Mouse (Mus musculus): ENCODE measurements at regions not wholly inside any gene's neighbourhood (a gene's known extent, or its start where the extent isn't known, plus 50 kb on each side); places are given as distances from the start of the nearest gene placed in this dataset.

GRCm38 (mm10) chr13:72113942-72114341 lies 150.4 kb upstream of the Irx1 start:
- no peak for TF ChIP-seq CTCF (conservative IDR thresholded peaks at IDR 0.05; ENCODE audit: low read length)
- TF ChIP-seq POU5F1 (IDR thresholded peaks at IDR 0.05; ENCODE audit: borderline replicate concordance, low read length) = no peak
